Mouse (Mus musculus) liver, postnatal 0 days (tissue): ENCODE measurements around the gene Hopx.

Experiments used
- CTCF ChIP-seq: sonication (generic); IDR thresholded peaks from 2 replicates; pipeline ENCODE4 v1.5.1; 2016; ENCODE audit warnings: antibody characterized with exemption, low read depth
- EP300 ChIP-seq: IDR thresholded peaks from 2 replicates; pipeline ENCODE4 v1.6.1; 2016; ENCODE audit warnings: antibody characterized with exemption, low read depth, mild to moderate bottlenecking

DNA sequence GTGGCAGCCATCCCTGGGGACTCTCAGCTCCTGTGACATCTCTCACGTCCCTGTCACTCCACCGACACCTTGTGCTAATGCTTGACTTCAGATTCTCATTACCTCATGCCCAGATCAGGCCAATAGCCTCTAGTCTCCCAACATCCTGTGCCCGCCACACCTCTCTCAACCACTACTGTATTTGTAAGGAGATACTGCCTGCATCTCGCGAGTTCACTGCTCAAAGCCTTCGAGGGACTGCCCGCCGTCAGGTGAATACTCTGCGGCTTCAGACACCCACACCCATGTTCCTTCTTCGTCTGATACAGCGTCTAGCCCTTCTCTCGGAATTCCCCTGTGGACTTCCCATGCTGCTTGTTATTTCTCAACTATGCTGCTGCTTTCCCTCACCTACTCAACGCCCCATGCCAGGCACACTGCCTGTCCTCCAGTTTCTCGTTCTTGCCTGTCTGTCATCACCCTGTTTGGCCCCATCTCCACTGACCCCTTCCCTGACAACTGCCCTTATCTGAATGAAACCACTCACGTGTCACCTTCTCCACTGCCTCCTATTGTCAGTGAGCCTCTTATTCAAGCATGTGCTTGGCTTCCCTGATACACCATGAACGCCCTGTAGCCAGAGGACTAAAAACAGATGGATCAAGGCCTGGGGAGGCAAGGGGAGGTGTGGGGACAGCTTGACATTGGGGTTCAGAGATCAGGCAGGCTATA is 15.5 kb upstream of the Hopx start:
- TF ChIP-seq CTCF (no peak), EP300 (no peak)
